Mouse (Mus musculus) embryonic facial prominence, embryonic 15.5 days (tissue): ENCODE data around the gene Maats1. TPM values are rescaled to one million over a fixed set of nuclear protein-coding genes. Genes with fewer than 3 reads are reported as not detected.

Source experiments
- ATAC-seq: fragments of 200-750 bp; cut with Nextera tagmentation; 2 replicates; pipeline ENCODE4 v1.8.0; 2017; ENCODE audit warnings: low read depth, moderate TSS enrichment; ENCODE audit not compliant: insufficient number of reproducible peaks, low FRiP score, low TSS enrichment
- H3K27ac ChIP-seq: fragments of 300-500 bp; sonication (generic); replicated peaks from 2 replicates; pipeline ENCODE4 v1.5.1; 2015; ENCODE audit warnings: mild to moderate bottlenecking, inconsistent platforms
- H3K27me3 ChIP-seq: fragments of 300-500 bp; sonication (generic); 2 replicates; pipeline ENCODE4 v1.6.1; 2015; ENCODE audit warnings: inconsistent platforms
- H3K36me3 ChIP-seq: fragments of 300-500 bp; sonication (generic); 2 replicates; pipeline ENCODE4 v1.6.1; 2015; ENCODE audit warnings: mild to moderate bottlenecking, inconsistent platforms
- H3K4me1 ChIP-seq: fragments of 300-500 bp; sonication (generic); 2 replicates; pipeline ENCODE4 v1.6.1; 2015; ENCODE audit warnings: inconsistent platforms
- H3K4me2 ChIP-seq: fragments of 300-500 bp; sonication (generic); replicated peaks from 2 replicates; pipeline ENCODE4 v1.6.1; 2015; ENCODE audit warnings: mild to moderate bottlenecking, inconsistent platforms
- H3K4me3 ChIP-seq: fragments of 300-500 bp; sonication (generic); replicated peaks from 2 replicates; pipeline ENCODE4 v1.5.1; 2015; ENCODE audit warnings: mild to moderate bottlenecking, inconsistent platforms
- H3K9ac ChIP-seq: fragments of 300-500 bp; sonication (generic); 2 replicates; pipeline ENCODE4 v1.6.1; 2015; ENCODE audit warnings: inconsistent platforms
- H3K9me3 ChIP-seq: fragments of 300-500 bp; sonication (generic); replicated peaks from 2 replicates; pipeline ENCODE4 v1.6.1; 2016; ENCODE audit warnings: inconsistent platforms
- WGBS: fragments of 180-500 bp; shearing (Covaris S2); methylation state at CpG from one replicate; pipeline ENCODE4 v1.1.7; 2015; 5-methylcytosine and 5-hydroxymethylcytosine counted together
- polyA plus RNA-seq: library from polyadenylated mRNA; unstranded; fragments of >200 nt; fragmentation: Nextera tagmentation; extraction: Ambion mirVana; gene quantifications from 2 replicates; pipeline ENCODE4 v1.2.1, GENCODE M21; 2015

Maats1 gene
- polyA plus RNA-seq, 1 experiment from 2014 or later, result 4.2 TPM

GRCm38 (mm10) chr16:38369992-38370484, 28.1 kb upstream of the Maats1 start:
- no peak overlapping the region for H3K4me2 ChIP-seq
- H3K4me1 ChIP-seq, result 0 out of 2 replicates have a peak, but pooled peaks cover 4% of the 10 kb centered on the region
- no peaks in the 10 kb centered on the region for H3K27me3 ChIP-seq
- WGBS, result 62% methylated on average over 4 of the region's 4 CpGs
- ATAC-seq, result no peak
- H3K9me3 ChIP-seq, result no peaks in the 10 kb centered on the region
- H3K27ac ChIP-seq, result no peak overlapping the region; the same call in 1 of the 2 replicates
- no peak overlapping the region for H3K4me3 ChIP-seq
- no peak overlapping the region for H3K9ac ChIP-seq
- no peaks in the 10 kb centered on the region for H3K36me3 ChIP-seq

DNA sequence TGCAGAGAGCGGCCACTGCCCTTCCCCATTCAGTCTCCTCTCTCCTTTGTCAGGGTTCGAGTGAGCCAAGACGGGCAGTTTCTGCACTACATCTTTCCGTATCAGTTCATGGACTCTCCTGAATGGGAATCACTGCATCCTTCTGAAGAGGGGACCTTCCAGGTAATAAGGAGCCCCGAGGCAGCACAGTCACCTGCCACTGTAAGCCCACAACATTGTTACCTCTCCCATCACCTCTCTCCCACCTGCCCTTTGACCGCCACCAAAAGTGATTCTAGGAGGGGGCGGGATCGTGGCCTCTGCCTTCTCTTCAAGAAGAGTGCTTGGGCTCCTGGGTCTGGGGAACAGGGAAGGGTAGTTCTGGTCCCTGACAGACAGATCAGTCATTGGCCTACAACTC, 27.5 kb upstream of the Maats1 start:
- no peak overlapping the region for H3K27ac ChIP-seq
- H3K4me1 ChIP-seq, result no peaks in the 10 kb centered on the region
- 0 out of 2 replicates have a peak, but pooled peaks have one; percentile 4 for ATAC-seq
- no peak overlapping the region for H3K9ac ChIP-seq
- no peaks in the 10 kb centered on the region for H3K36me3 ChIP-seq
- no peaks in the 10 kb centered on the region for H3K9me3 ChIP-seq
- H3K4me3 ChIP-seq, result no peak overlapping the region
- H3K4me2 ChIP-seq, result no peak overlapping the region
- WGBS, result 88% methylated on average over 8 of the region's 8 CpGs
- H3K27me3 ChIP-seq, result no peaks in the 10 kb centered on the region

GRCm38 (mm10) chr16:38369000-38369399, 27.1 kb upstream of the Maats1 start:
- Histone ChIP-seq H3K36me3 (no peaks in the 10 kb centered on the region), H3K27ac (no peak overlapping the region), H3K4me2 (no peak overlapping the region), H3K9me3 (no peaks in the 10 kb centered on the region), H3K4me1 (no peaks in the 10 kb centered on the region), H3K9ac (no peak overlapping the region), H3K27me3 (no peaks in the 10 kb centered on the region), H3K4me3 (no peak overlapping the region)
- peak; percentile 17; the same call in 1 of the 2 replicates for ATAC-seq
- 82% methylated on average over 7 of the region's 7 CpGs for WGBS

- Histone ChIP-seq H3K4me2 (no peak overlapping the region), H3K36me3 (no peaks in the 10 kb centered on the region), H3K9ac (no peak overlapping the region), H3K27me3 (no peaks in the 10 kb centered on the region), H3K4me3 (no peak overlapping the region), H3K4me1 (no peaks in the 10 kb centered on the region), H3K9me3 (no peaks in the 10 kb centered on the region), H3K27ac (no peak overlapping the region)
- 44% methylated on average over 10 of the region's 10 CpGs for WGBS
- ATAC-seq, result peak; percentile 49; the same call in 1 of the 2 replicates
Measured at GRCm38 (mm10) chr16:38368336-38368735, 26.4 kb upstream of the Maats1 start.

GRCm38 (mm10) chr16:38366231-38366630, 24.3 kb upstream of the Maats1 start:
- H3K27me3 ChIP-seq, result no peaks in the 10 kb centered on the region

GRCm38 (mm10) chr16:38365390-38365789, 23.4 kb upstream of the Maats1 start:
- H3K4me2 ChIP-seq, result no peak overlapping the region
- H3K9ac ChIP-seq, result no peak overlapping the region
- no peaks in the 10 kb centered on the region for H3K27me3 ChIP-seq
- H3K36me3 ChIP-seq, result no peaks in the 10 kb centered on the region
- 82% methylated on average over 10 of the region's 10 CpGs for WGBS
- H3K4me1 ChIP-seq, result peaks cover 9% of the 10 kb centered on the region; the same call in 1 of the 2 replicates
- H3K4me3 ChIP-seq, result no peak overlapping the region
- H3K27ac ChIP-seq, result no peak overlapping the region
- no peak for ATAC-seq
- no peaks in the 10 kb centered on the region for H3K9me3 ChIP-seq

More at GRCm38 (mm10) chr16:38366231-38366630, 24.3 kb upstream of the Maats1 start:
- H3K27ac ChIP-seq, result no peak overlapping the region
- H3K4me1 ChIP-seq, result peaks cover 9% of the 10 kb centered on the region; the same call in 1 of the 2 replicates
- no peaks in the 10 kb centered on the region for H3K9me3 ChIP-seq
- no peak overlapping the region for H3K4me3 ChIP-seq
- H3K4me2 ChIP-seq, result no peak overlapping the region
- 72% methylated on average over 4 of the region's 4 CpGs for WGBS
- no peak overlapping the region for H3K9ac ChIP-seq
- no peaks in the 10 kb centered on the region for H3K36me3 ChIP-seq
- no peak for ATAC-seq

DNA sequence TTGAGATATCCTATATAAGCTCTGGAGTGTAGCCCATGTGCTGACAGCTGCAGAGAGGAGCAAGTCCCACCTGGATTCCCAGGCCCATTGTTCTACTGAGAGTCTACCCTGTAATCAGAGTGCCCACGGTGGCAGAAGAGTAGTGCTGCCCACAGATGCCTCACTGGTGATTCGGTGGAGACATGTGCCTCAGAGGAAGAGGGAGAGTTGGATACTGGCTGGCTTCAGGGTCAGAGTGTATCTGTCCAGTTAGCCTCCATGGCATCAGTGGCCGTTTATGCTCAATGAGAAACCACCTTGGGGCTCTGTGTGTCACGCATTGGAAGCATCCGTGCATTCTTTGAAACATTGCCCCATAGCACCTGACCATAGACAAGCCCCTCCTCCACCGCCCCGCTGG, 21.7 kb upstream of the Maats1 start:
- Histone ChIP-seq H3K4me3 (no peak overlapping the region), H3K9me3 (no peaks in the 10 kb centered on the region), H3K4me1 (peaks cover 9% of the 10 kb centered on the region; the same call in 1 of the 2 replicates), H3K9ac (no peak overlapping the region), H3K27me3 (no peaks in the 10 kb centered on the region), H3K36me3 (no peaks in the 10 kb centered on the region), H3K27ac (no peak overlapping the region), H3K4me2 (no peak overlapping the region)
- 87% methylated on average over 7 of the region's 7 CpGs for WGBS
- ATAC-seq, result no peak

DNA sequence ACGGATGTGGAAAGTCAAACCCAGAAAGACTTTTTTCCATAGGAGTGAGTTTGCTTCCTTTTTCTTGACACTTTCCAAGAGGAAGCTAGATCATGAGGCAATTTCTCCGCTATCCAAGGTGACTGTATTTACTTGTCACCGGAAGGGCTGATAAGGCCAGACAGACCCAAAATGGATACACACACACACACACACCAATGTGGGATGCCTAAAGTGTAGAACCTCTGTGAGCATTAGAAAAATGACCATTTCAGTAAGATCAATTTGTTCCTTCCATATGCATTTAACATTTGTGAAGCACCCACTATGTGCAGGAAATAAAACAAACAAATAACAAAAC, 21.3 kb upstream of the Maats1 start:
- ATAC-seq, result no peak
- 78% methylated on average over 3 of the region's 3 CpGs for WGBS
- H3K27ac ChIP-seq, result no peak overlapping the region
- no peaks in the 10 kb centered on the region for H3K36me3 ChIP-seq
- no peak overlapping the region for H3K4me3 ChIP-seq
- no peak overlapping the region for H3K9ac ChIP-seq
- no peaks in the 10 kb centered on the region for H3K27me3 ChIP-seq
- no peak overlapping the region for H3K4me2 ChIP-seq
- H3K9me3 ChIP-seq, result no peaks in the 10 kb centered on the region
- peaks cover 9% of the 10 kb centered on the region; the same call in 1 of the 2 replicates for H3K4me1 ChIP-seq

DNA sequence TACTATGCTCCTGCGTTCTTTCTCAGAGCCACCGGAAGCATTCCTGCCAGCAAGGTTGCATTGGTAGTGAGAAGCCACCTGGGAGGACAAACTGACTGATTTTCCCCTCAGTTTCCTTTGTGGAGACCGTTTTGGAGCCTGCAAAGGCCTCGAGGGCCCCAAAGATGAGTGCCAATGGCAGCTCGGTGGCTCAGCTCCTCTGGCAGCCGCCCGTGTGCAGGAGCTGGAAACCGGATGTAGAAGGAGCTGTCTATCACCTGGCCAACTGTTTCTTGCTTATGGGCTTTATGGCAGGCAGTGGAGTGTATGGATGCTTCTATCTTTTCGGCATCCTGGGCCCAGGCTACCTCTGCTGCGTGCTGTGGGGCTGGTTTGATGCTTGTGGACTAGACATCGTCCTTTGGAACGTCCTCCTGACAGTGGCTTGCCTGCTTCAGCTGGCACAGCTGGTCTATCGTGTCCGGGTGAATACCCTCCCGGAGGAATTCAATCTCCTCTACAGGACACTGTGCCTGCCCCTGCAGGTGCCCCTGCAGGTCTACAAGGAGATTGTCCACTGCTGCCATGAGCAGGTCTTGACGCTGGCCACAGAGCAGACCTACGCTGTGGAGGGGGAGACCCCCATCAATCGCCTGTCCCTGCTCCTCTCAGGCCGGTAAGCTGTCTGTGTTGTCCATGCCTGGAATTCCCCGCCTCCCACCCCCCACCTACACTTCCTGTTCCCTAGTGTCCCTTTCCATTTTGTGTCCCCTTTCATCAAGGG, 20.7 kb upstream of the Maats1 start:
- Histone ChIP-seq H3K4me1 (peaks cover 9% of the 10 kb centered on the region; the same call in 1 of the 2 replicates), H3K4me2 (no peak overlapping the region), H3K9me3 (no peaks in the 10 kb centered on the region), H3K27ac (no peak overlapping the region), H3K9ac (no peak overlapping the region), H3K4me3 (no peak overlapping the region), H3K36me3 (no peaks in the 10 kb centered on the region), H3K27me3 (no peaks in the 10 kb centered on the region)
- ATAC-seq, result no peak
- 75% methylated on average over 20 of the region's 20 CpGs for WGBS

GRCm38 (mm10) chr16:38361933-38362332, 20.0 kb upstream of the Maats1 start, which contains the start of gene Popdc2:
TSS of gene Popdc2 (plus strand) at chr16:38362209.
- H3K27ac ChIP-seq, result no peak within 1 kb of the TSS; the same call in 1 of the 2 replicates
- no peak within 1 kb of the TSS for H3K4me2 ChIP-seq
- H3K4me1 ChIP-seq, result peaks cover 9% of the 10 kb centered on the region; the same call in 1 of the 2 replicates
- no peak within 1 kb of the TSS for H3K4me3 ChIP-seq
- WGBS, result 37% methylated on average over 10 of the region's 10 CpGs
- no peaks in the 10 kb centered on the region for H3K27me3 ChIP-seq
- H3K9me3 ChIP-seq, result no peaks in the 10 kb centered on the region
- ATAC-seq, result no peak
- H3K36me3 ChIP-seq, result no peaks in the 10 kb centered on the region
- H3K9ac ChIP-seq, result no peak within 1 kb of the TSS

DNA sequence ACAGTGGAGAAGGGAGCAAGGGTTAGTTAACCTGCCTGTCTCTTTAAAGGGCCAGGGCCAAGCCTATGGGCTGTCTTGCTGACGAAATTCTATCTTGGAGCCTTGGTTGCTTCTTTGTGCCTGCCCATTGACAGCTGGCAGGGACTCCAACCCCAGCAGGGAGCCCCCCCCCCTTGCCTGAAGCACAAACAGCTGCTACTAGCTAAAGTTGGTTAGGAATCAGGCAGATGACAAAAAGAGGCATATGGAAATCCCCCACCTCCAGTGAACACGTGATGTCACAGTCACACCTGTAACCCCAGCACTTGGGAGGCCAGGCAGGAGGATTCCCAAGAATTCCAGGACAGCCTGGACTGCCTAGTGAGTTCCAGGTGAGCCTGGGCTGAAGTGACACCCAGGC, 18.4 kb upstream of the Maats1 start:
- Histone ChIP-seq H3K27ac (no peak overlapping the region), H3K27me3 (no peaks in the 10 kb centered on the region), H3K4me3 (no peak overlapping the region), H3K9ac (no peak overlapping the region), H3K4me2 (no peak overlapping the region), H3K36me3 (no peaks in the 10 kb centered on the region), H3K9me3 (no peaks in the 10 kb centered on the region), H3K4me1 (peaks cover 9% of the 10 kb centered on the region; the same call in 1 of the 2 replicates)
- ATAC-seq, result no peak
- WGBS, result 13% methylated on average over 2 of the region's 2 CpGs
